Mouse (Mus musculus) urinary bladder, postnatal 0 days (tissue): ENCODE data around the gene AU040320. TPM values are rescaled to one million over a fixed set of nuclear protein-coding genes. Genes with fewer than 3 reads are reported as not detected.

Source experiments
- polyA plus RNA-seq: library from polyadenylated mRNA; unstranded; fragments of >200 nt; fragmentation: Nextera tagmentation; extraction: Ambion mirVana; gene quantifications from 2 replicates; pipeline ENCODE4 v1.2.1, GENCODE M21; 2015

The AU040320 gene
- 12.0 and 12.7 TPM in 2 replicates for polyA plus RNA-seq

DNA sequence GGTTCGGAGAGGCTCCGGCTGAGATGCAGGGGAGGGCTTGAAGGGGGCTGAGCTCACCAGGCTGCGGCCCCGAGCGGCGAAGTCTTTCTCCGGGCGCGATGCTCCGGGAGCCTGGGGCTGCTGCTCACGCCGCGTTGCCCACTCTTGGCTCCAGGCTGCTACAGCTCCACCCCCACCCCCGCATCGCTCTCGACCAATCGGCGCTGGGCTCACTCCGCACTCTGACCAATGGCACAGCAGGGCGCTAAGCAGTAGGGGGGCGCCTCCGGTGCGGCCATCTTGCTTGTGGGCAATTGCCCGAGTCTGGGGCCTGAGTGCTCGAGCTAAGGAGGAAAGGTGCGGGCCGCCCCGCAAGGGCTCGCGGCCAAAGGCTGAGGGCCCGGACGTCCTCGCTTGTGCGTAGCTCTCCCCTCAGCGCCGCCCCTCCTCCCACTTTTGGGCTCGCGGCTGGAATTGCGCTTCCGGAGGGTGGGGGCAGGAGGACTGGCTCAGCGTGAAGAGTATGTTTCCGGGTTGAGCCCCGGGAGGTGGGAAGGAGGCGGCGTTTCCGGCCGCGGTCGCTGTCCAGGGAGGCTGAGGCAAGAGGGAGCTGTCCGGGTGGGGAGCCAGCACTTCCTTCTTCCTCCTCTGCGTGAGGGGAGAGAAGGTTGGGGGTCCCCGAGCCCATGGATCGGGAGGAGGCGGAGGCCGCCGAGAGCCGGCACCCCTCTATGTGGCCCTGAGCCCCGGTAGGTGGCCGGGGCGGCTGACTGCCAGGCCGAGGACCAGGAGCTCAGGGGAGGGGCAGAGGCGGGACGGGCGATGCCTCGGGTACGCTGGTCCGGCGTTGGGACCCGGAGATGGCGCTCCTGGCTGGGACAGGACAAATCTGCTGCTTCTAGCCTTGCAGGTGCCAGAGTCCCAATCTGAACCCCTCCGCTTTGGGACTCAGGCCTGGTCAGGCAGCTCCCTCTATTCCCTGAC is at the start of gene AU040320, which contains the start of gene Ncdn:
TSS of gene AU040320 (plus strand) at position 277 of the 963 bp plus-strand sequence.
TSS of gene Ncdn (minus strand) at position 171 of the 963 bp plus-strand sequence.

DNA sequence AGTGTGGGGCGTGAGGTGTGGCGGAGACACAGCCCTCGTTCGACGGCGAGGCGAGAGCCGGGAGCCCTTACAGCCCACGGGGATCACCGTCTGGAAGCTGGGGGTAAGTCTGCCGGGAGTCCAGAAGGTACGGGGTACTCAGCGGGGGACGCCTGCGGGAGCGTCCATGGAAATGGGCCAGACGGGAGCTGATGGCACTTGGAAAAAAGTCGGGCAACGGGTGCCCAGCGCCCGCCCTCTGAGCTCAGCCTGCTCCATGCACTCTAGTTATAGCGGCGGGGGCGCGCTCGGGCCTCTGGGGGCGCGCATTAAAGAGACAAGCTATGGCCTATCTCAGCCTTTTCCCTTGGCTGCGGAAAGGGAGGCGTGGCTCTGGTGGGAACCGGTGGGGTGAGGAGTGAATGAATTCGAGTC is 17.3 kb upstream of the AU040320 start, which contains the start of gene Tfap2e:
TSS of gene Tfap2e (minus strand) at position 240 of the 414 bp plus-strand sequence.

Other genes with a start within 250 kb of the AU040320 start
- gene Ago4, start 220.1 kb upstream of the AU040320 start, polyA plus RNA-seq: 1.2 and 1.5 TPM in 2 replicates
- 7.8 and 9.5 TPM in 2 replicates for gene Clspn, start 196.6 kb upstream of the AU040320 start, polyA plus RNA-seq
- 5.3 and 6.0 TPM in 2 replicates for gene 5730409E04Rik, start 143.7 kb upstream of the AU040320 start, polyA plus RNA-seq
- gene Psmb2, start 75.9 kb upstream of the AU040320 start, polyA plus RNA-seq: 358 and 378 TPM in 2 replicates
- gene Tfap2e, start 17.3 kb upstream of the AU040320 start, polyA plus RNA-seq: not detected in 2 replicates
- gene Ncdn, start 106 bp upstream of the AU040320 start, polyA plus RNA-seq: 16.7 TPM in 2 replicates
- 7.8 and 9.3 TPM in 2 replicates for gene Zmym4, start 214.6 kb downstream of the AU040320 start, polyA plus RNA-seq